ENCODE assay signal across 8 mouse cellular contexts in genomic region chr13:58359304-58359653, GRCm38 (mm10). TPM values are rescaled to one million over a fixed set of nuclear protein-coding genes. Genes with fewer than 3 reads are reported as not detected.
DNase-seq lines count a peak whose midpoint lies in the region; ATAC-seq lines count a peak whose summit lies in the region.

No protein-coding gene starts in this region.

- H3K27ac ChIP-seq in heart, embryonic 16.5 days (ENCODE audit: low read length), result peak overlapping the region; percentile 39; the same call in 1 of the 2 replicates
- no peak overlapping the region for H3K27ac ChIP-seq in brown adipose tissue, adult 24 weeks (replicated peaks; ENCODE audit: low read depth, low read length)
- no peak overlapping the region for H3K27ac ChIP-seq in hindbrain, embryonic 13.5 days
- H3K27ac ChIP-seq in midbrain, embryonic 10.5 days (replicated peaks), result peak overlapping the region; percentile 82

- H3K27me3 ChIP-seq in heart, embryonic 16.5 days (ENCODE audit: control insufficient read depth, insufficient read depth, low read length), result no peaks in the 10 kb centered on the region
- H3K27me3 ChIP-seq in hindbrain, embryonic 13.5 days, result peaks cover 8% of the 10 kb centered on the region; the same call in 1 of the 2 replicates
- peaks cover 18% of the 10 kb centered on the region for H3K27me3 ChIP-seq in midbrain, embryonic 10.5 days (ENCODE audit: low read depth, poor library complexity, severe bottlenecking)

- 0 out of 2 replicates have a peak, but pooled peaks cover 6% of the 10 kb centered on the region for H3K9me3 ChIP-seq in heart, embryonic 16.5 days (replicated peaks; ENCODE audit: control insufficient read depth, low read length)
- 0 out of 2 replicates have a peak, but pooled peaks cover 4% of the 10 kb centered on the region for H3K9me3 ChIP-seq in hindbrain, embryonic 13.5 days
- H3K9me3 ChIP-seq in midbrain, embryonic 10.5 days (replicated peaks), result no peaks in the 10 kb centered on the region

- peak overlapping the region; percentile 60 for H3K4me3 ChIP-seq in heart, embryonic 16.5 days (ENCODE audit: low read length)
- H3K4me3 ChIP-seq in brown adipose tissue, adult 24 weeks (ENCODE audit: insufficient read depth, low read depth, low read length), result peak overlapping the region; percentile 44
- H3K4me3 ChIP-seq in hindbrain, embryonic 13.5 days, result peak overlapping the region; percentile 70
- H3K4me3 ChIP-seq in midbrain, embryonic 10.5 days, result peak overlapping the region; percentile 82

- peak overlapping the region; percentile 58 for H3K9ac ChIP-seq in heart, embryonic 16.5 days (ENCODE audit: low read length)
- H3K9ac ChIP-seq in hindbrain, embryonic 13.5 days, result peak overlapping the region; percentile 80; the same call in 1 of the 2 replicates

- intact Hi-C loops in heart, postnatal 25 days (cut with DNase I), result no loop called here
- intact Hi-C loops in left cerebral cortex, postnatal 25 days (cut with DNase I), result no loop called here

- 11% methylated on average over 7 of the region's 7 CpGs for WGBS in heart, embryonic 16.5 days
- WGBS in hindbrain, embryonic 13.5 days, result 3% methylated on average over 7 of the region's 7 CpGs
- WGBS in midbrain, embryonic 10.5 days, result 6% methylated on average over 7 of the region's 7 CpGs

- H3K4me1 ChIP-seq in heart, embryonic 16.5 days (ENCODE audit: control insufficient read depth, insufficient read depth, low read length), result 0 out of 2 replicates have a peak, but pooled peaks cover 2% of the 10 kb centered on the region
- peaks cover 2% of the 10 kb centered on the region; the same call in 1 of the 2 replicates for H3K4me1 ChIP-seq in brown adipose tissue, adult 24 weeks (ENCODE audit: control insufficient read depth, insufficient read depth, insufficient read length, low read length)
- H3K4me1 ChIP-seq in hindbrain, embryonic 13.5 days (replicated peaks), result peaks cover 3% of the 10 kb centered on the region
- H3K4me1 ChIP-seq in midbrain, embryonic 10.5 days, result peaks cover 13% of the 10 kb centered on the region

- H3K36me3 ChIP-seq in heart, embryonic 16.5 days (ENCODE audit: control insufficient read depth, insufficient read depth), result no peaks in the 10 kb centered on the region
- no peaks in the 10 kb centered on the region for H3K36me3 ChIP-seq in hindbrain, embryonic 13.5 days
- H3K36me3 ChIP-seq in midbrain, embryonic 10.5 days, result no peaks in the 10 kb centered on the region

- peak overlapping the region; percentile 99 for H3K4me2 ChIP-seq in heart, embryonic 16.5 days (ENCODE audit: low read depth, low read length)
- peak overlapping the region; percentile 90 for H3K4me2 ChIP-seq in hindbrain, embryonic 13.5 days

- DNase-seq in heart, postnatal 25 days (ENCODE audit: low spot score), result no peak
- DNase-seq in midbrain, embryonic 10.5 days (ENCODE audit: low spot score), result no peak
- no peak for DNase-seq in spleen, postnatal 36 days (ENCODE audit: low spot score in 2 of 2)
- DNase-seq in left cerebral cortex, postnatal 25 days (ENCODE audit: low spot score in 2 of 2), result no peak
- no peak for DNase-seq in spleen, postnatal 14 days (ENCODE audit: low spot score in 2 of 2)

- peak; percentile 37 for ATAC-seq in heart, embryonic 16.5 days (replicated peaks; ENCODE audit: extremely low read depth, insufficient read depth, low FRiP score)
- peak; percentile 77; the same call in 1 of the 2 replicates for ATAC-seq in hindbrain, embryonic 13.5 days (ENCODE audit: low FRiP score)

RNA-seq across cellular contexts. Expression of gene Kif27, which starts 0.4 kb away (rescaled TPM):
- 0.30 and 0.35 TPM in 2 replicates for polyA plus RNA-seq in heart, embryonic 16.5 days (2015; fragmentation: Nextera tagmentation; extraction: Ambion mirVana)
- under 1 TPM; 0.08 to 0.13 TPM for total RNA-seq in heart, postnatal 25 days (2021)
- polyA plus RNA-seq in brown adipose tissue, adult 24 weeks (2012; ENCODE audit: insufficient read depth, insufficient read length, missing spikeins), result 0.32 TPM in 1 of 2 replicates, not detected in the other
- 1.4 and 2.5 TPM in 2 replicates for polyA plus RNA-seq in hindbrain, embryonic 13.5 days (2015; fragmentation: Nextera tagmentation; extraction: Ambion mirVana)
- polyA plus RNA-seq in midbrain, embryonic 10.5 days (2016; fragmentation: Nextera tagmentation; extraction: Ambion mirVana), result 0.78 and 0.98 TPM in 2 replicates
- 1 to 10 TPM; 2.9 to 4.3 TPM for total RNA-seq in left cerebral cortex, postnatal 25 days (2021)

RNA-seq across cellular contexts. Expression of gene 2210016F16Rik, which starts 25.7 kb away (rescaled TPM):
- 29.5 and 32.1 TPM in 2 replicates for polyA plus RNA-seq in heart, embryonic 16.5 days (2015; fragmentation: Nextera tagmentation; extraction: Ambion mirVana)
- total RNA-seq in heart, postnatal 25 days (2021), result 10 to 100 TPM; 14.4 to 14.6 TPM
- polyA plus RNA-seq in brown adipose tissue, adult 24 weeks (2012; ENCODE audit: insufficient read depth, insufficient read length, missing spikeins), result 30.3 and 32.8 TPM in 2 replicates
- polyA plus RNA-seq in hindbrain, embryonic 13.5 days (2015; fragmentation: Nextera tagmentation; extraction: Ambion mirVana), result 26.2 and 27.6 TPM in 2 replicates
- 29.1 and 30.1 TPM in 2 replicates for polyA plus RNA-seq in midbrain, embryonic 10.5 days (2016; fragmentation: Nextera tagmentation; extraction: Ambion mirVana)
- total RNA-seq in left cerebral cortex, postnatal 25 days (2021), result 1 to 10 TPM; 5.7 to 6.7 TPM

RNA-seq across cellular contexts. Expression of gene Rmi1, which starts 42.8 kb away (rescaled TPM):
- polyA plus RNA-seq in heart, embryonic 16.5 days (2015; fragmentation: Nextera tagmentation; extraction: Ambion mirVana), result 19.4 and 21.9 TPM in 2 replicates
- total RNA-seq in heart, postnatal 25 days (2021), result 10 to 100 TPM in 1 of 2 experiments, 1 to 10 TPM in 1; 8.3 to 10.0 TPM
- 16.1 and 25.2 TPM in 2 replicates for polyA plus RNA-seq in brown adipose tissue, adult 24 weeks (2012; ENCODE audit: insufficient read depth, insufficient read length, missing spikeins)
- 24.4 and 24.7 TPM in 2 replicates for polyA plus RNA-seq in hindbrain, embryonic 13.5 days (2015; fragmentation: Nextera tagmentation; extraction: Ambion mirVana)
- 27.4 and 31.2 TPM in 2 replicates for polyA plus RNA-seq in midbrain, embryonic 10.5 days (2016; fragmentation: Nextera tagmentation; extraction: Ambion mirVana)
- 10 to 100 TPM; 13.7 to 15.2 TPM for total RNA-seq in left cerebral cortex, postnatal 25 days (2021)

RNA-seq across cellular contexts. Expression of gene Hnrnpk, which starts 43.9 kb away (rescaled TPM):
- polyA plus RNA-seq in heart, embryonic 16.5 days (2015; fragmentation: Nextera tagmentation; extraction: Ambion mirVana), result 956 and 1,061 TPM in 2 replicates
- total RNA-seq in heart, postnatal 25 days (2021), result 100 to 1,000 TPM; 407 to 495 TPM
- polyA plus RNA-seq in brown adipose tissue, adult 24 weeks (2012; ENCODE audit: insufficient read depth, insufficient read length, missing spikeins), result 379 and 394 TPM in 2 replicates
- polyA plus RNA-seq in hindbrain, embryonic 13.5 days (2015; fragmentation: Nextera tagmentation; extraction: Ambion mirVana), result 1,649 and 1,694 TPM in 2 replicates
- polyA plus RNA-seq in midbrain, embryonic 10.5 days (2016; fragmentation: Nextera tagmentation; extraction: Ambion mirVana), result 2,221 and 2,293 TPM in 2 replicates
- total RNA-seq in left cerebral cortex, postnatal 25 days (2021), result 100 to 1,000 TPM; 573 to 639 TPM

Comparison
In these comparisons a context has a peak if more than half of its experiments do, and no peak if none do; other contexts are left out.
1. H3K27ac ChIP-seq: peak in heart, embryonic 16.5 days (single experiment) and midbrain, embryonic 10.5 days (single experiment); none in brown adipose tissue, adult 24 weeks (single experiment) and hindbrain, embryonic 13.5 days (single experiment).
2. Peak in every context shown above with its lines, with median percentiles within 50 percentile points of each other: H3K4me3 ChIP-seq.